Mouse (Mus musculus) right cerebral cortex, postnatal 4 days (tissue): Measurements from ENCODE around the gene Hba-a1.
"Not testable (repeated sequence)": the region's sequence is repeated elsewhere in the genome, so short reads cannot be mapped to it uniquely, and the experiment has no call there.

Experiments used
- DNase-seq: peaks from one replicate; pipeline ENCODE4 v3.0.0-alpha.2; 2022

Hba-a1 gene

DNA sequence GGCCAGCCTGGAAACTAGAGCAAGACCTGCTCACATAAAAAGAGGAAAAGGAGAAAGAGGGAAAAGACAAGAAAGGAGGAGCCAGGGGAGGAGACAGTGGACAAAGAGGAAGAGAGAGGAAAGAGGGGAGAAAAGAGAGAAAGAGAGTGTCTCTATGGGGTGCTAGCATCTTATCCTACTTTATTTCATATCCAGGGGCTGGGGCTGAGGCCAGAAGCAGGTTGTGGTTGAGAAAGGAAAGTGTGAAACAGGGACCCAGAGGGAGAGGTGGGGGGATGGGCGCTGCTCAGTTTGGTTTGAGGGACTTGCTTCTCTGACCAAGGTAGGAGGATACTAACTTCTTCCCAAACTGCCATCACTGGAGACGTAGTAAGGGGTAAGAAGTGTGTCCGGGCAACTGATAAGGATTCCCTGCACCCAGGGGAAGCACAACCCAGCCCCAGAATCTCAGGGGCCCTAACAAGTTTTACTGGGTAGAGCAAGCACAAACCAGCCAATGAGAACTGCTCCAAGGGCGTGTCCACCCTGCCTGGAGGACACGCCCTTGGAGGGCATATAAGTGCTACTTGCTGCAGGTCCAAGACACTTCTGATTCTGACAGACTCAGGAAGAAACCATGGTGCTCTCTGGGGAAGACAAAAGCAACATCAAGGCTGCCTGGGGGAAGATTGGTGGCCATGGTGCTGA is at the start of gene Hba-a1:
Gene Hba-a1 (plus strand): TSS at position 421 of the 687 bp plus-strand sequence.
- DNase-seq: not testable (repeated sequence)

DNA sequence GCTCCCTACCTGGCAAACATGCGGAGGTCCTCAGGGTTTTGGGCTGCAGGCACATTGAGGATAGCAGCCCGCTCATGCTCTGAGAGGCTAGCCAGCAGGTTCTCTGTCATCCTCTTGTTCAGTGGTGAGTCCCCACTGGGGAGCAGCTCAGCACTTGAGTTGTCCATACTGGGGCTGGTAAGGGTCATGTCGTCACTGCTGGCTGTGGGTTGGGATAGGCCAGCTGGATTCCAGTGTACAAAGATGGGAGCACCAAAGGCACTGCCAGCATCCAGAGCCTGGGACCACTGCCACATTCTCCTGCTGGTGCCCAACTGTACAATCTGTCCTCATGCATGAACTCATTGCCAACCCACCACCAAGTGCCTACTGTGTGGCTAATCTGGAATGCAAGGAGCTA is 49.4 kb upstream of the Hba-a1 start:
- no peak for DNase-seq

DNA sequence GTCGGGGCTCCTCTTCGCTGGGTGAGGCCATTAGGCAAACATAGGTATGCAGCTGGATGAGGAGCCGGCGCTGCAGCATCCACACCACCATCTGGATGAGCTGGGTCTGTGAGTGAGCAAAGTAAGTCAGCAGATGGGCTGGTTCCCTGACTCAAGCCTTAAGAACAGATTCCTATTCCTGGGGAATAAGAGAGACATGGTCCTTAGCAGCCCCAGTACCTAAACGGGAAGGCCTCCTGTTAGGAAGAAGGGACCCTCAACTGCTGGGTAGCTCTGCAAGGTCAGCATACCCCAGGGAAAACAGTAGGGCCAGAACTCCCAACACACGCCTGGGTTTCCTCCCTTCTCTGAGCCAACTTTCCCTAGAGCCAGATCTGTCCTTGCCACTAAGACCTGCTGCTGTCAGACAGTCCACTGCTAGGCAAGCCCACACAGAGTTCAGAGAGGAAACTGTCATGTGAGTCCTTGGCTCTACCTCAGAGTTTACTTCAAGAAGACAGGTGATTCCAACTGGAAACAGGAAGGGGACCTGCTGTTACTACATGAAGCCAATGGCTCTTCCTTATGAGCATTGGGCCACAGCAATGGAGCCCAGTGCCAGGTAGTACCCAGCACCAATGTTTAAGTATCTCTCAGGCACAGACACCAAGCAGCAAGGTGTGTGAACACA is 48.4 kb upstream of the Hba-a1 start:
- DNase-seq: no peak

DNA sequence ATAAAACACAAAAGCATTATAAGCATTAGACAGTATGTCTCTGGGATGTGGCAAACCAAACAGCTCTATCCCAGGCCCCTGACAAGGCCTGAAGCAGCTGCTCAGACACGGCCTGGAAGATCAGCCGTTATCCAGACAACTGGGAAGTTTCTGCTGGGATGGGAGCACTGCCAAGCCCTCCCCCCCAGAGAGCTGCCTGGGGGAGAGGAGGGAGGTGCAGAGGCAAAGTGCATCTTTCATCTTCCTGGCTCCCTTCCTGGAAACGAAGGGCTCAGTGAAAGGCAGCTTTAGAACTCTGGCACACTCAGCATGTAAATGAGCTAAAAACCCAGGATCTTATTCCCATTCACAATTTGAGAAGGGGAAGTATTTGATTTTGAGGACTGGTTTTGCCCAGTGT is 47.7 kb upstream of the Hba-a1 start:
- peak; percentile 76 for DNase-seq

DNA sequence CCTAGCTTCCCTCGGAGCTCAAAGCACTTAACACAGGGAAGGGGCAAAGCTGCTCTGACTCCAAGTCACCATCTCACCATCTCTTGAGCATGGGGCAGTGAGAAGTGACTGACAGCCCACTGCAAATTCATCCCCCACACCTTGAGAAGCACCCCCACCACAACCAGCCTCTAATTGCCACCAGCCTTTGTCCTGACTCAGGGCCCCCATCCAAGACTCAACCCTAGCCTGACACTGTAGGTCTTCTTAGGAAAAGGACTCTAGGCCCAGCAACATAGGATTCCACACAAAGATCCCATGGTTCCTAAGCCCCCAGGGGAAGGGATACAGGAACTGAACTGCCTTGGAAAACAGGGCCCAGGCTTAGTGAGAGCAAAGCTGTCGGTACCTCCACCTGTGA is 47.2 kb upstream of the Hba-a1 start:
- DNase-seq: no peak

DNA sequence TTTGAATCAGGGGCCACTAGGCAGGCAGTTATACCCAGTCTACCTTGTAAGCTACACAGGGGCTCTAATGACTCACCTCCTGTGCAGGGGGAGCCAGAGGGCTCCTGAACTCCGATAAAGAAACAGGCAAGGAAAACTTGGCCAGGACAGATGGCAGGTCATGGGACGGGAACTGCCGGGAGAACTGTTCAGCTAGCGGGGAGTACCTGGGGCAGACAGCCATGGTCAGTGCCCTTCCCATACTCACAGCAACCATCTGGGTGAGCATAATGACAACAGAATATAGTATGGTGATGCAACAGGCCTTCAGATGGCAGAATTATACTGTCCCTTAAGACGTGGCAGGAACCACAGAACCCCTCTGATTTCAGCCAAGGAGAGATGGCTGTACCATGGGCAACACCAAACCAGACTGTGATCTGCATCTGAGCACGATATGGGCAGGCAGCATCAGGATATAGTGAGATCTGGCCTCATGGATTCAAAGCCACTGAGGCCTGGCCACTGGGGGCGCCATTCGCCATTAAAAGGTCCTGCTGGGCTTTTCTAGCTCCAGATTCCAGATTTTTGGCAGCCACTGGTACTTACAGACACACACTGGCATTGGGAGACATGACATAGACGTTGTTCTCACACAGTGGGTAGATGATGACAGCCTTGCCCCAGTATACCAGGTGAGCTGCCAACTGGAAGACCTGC is 46.5 kb upstream of the Hba-a1 start:
- DNase-seq: peak; percentile 80

DNA sequence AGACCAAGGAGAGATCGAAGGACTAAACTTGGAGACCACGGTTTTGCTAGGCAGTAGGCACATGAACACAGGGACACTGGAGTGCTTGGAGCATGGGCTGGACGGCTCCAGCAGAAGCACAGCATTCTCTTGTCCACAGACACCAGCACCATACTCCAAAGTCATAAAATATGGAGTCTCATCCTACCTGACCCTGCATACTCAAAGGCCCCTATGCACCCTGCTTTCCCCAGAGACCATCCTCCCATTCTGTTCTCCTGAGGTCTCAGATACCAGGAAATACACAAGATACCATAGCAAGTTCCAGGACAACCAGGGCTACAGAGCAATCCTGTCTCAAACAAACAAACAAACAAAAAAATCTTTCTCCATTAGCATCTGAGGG is 45.9 kb upstream of the Hba-a1 start:
- DNase-seq: no peak

DNA sequence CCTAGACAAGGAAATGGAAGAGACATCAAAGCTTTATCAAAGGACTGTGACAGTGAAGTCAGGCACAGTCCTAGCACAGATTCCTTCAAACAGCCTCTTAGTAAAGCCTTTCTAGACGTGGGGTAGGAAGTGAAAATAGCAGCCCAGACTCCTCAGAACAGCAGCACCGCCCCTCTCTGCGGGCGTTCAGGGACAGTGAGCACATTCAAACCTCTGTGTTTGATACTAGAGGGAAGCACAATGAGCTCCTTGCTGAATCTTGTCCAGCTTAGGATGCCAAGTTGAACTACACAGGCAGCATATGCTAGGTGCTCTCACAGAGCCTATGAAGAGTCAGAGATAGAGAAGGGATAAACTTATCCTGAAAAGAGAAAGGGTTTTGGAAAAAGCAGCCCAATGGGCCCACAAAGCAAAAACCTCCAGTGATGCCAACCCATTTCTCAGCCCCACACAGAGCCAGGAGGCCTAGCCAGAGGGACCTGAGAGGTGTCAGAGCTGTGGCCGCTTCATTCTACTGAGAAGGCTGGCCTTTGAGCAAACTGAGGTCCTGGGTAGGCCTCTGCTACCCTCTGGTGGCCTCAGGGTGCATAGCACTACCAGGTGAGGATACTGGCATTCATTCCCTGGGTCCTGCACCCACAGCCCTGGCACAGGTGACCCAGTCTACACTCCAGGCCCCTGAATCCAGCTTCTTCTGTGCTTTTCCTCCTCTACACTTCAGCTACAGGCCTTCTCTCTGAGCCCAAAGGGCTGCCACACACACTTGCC is 45.0 kb upstream of the Hba-a1 start:
- peak; percentile 60 for DNase-seq

DNA sequence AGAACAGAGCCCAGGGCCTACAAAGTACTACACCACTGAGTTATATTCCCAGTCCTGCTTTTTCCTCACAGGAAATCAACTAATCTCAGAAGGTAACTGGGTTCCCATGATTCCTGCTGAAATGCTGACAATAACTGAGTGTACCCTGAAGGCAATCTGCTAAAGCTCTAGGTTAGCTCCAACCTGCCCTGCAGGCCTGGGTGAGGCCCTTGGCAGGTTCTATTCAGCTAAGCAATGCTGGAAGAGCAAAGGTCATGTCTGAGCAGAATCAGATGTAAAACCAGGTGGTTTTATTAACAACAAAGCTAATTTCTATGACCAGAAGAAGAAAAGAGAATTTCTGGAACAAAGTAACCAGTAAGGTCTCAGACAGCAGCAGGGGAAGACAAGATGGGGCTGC is 41.9 kb upstream of the Hba-a1 start:
- DNase-seq: no peak

DNA sequence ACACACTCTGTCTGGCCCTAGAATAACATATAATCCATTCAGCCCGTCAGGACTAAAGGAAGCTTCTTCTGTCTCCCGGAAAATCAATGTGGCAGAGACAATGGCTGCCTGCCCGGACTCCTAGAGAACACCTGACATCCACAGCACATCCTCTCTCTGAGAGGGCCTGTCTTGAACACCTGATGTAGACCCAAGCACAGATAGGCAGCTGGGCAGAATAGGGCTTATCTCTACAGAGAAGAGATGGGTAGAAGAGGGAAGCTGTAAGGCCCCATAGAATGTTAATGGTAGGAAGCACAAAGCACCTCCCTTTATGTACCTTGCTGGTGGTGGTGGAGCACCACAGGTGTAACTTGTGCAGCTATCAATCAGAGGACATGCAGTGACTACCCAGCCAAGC is 41.1 kb upstream of the Hba-a1 start:
- DNase-seq: no peak

DNA sequence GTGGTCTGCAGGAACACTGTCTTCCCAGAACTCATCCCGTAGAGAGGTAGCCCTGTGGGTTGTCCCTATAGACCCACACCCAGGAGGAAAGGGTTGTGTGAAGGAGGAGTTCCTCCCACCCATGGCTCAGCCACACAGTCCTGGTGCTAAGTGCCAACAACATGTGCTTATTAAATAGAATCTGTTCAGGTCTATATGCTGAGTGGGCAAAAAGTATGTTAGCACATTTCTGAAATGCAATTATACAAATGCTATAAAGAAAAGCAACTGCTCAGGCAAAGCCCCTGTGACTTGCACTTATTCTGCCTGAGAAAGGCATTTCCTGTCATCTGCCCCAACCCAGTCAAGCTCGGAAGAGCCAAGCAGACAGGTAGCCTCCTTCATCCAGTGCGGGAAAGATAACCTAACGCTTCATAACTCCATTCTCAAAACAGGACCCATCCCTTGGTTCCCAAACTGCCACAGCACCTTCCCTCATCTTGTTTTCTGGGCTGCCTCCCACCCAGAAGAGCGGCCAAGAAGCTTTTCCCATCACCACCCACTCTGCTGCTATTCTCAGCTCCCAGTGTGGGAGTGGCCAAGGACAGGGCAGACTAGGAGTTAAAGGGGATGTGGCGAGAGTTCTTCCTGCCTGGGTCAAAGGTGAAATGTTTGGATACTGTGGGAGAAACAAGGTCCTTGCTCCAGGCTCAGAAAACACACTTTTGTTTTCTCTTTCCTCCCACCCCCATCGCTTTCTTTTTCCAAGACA is 39.9 kb upstream of the Hba-a1 start:
- no peak for DNase-seq

DNA sequence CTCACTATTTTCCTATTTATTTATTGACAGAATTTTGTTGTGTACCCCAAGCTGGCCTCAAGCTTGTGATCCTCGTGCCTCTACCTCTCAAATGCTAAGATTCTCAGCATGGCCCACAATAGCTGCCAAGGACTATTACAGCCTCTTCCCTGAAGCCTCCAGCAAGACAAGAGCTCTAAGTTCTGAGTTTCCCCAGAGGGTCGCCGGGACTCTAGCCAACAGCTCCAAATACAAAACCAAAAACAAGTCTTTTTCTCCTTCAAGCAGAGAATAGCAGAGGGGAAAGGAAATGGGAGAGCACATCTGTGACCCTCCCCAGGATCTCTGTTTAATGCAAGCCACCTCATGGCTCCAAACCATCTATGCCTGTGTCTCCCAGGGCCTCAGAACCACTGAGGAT is 39.2 kb upstream of the Hba-a1 start:
- no peak for DNase-seq

DNA sequence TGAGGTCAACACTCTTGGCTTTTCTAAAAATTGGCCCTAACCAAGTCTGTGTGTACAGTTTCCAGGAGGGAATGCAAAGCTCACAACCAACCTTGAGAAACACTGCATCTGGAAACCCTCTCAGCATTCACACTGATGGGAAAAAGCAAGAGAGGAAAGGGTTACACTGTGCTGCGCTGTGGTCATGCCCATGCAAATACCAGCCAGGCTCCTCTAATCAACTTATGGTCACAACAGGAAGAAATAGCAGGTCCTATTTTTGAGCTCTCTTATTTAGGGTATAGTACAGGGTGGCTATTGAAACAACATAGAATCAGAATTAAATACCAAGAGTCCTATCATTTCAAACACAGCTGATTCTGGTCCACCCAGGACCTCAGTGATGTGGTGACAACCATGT is 38.7 kb upstream of the Hba-a1 start:
- DNase-seq: no peak

DNA sequence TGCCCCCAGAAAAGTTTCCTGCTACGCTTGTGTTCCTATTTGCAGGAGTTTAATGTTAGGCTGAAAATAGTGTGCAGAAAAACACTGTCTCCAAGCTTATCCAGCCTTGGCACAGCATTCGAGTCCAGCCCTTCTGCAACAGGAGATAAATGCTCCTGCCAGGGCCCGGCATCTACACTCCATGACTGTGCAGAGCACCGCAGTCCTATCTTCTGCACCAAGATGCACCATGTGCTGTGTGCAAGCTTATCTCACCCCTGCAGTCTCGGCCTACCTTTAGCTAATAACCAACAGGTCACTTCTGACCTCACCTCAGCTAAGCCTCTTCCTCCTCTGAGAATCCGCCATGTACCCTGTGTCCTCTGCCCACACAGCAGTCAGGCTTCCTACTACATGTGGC is 37.7 kb upstream of the Hba-a1 start:
- DNase-seq: no peak

DNA sequence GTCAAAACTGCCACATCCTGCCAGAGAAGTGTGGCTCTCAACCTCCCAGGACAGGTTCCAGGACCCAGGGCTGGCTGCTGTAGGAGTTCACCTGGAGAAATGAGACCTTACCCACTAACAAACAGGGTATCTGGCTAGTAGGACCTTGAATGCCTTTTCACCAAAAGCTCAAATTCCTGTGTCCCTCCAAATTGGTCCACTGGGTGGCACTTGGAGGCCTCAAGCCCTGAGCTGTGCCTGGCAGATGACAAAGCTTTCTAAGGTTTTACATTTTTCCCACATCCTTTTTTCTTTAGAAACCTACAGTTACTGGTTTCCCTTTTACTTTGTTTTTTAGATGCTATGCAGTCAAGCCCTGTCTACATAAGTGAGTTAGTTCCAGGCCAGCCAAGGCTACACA is 36.2 kb upstream of the Hba-a1 start:
- DNase-seq: no peak

DNA sequence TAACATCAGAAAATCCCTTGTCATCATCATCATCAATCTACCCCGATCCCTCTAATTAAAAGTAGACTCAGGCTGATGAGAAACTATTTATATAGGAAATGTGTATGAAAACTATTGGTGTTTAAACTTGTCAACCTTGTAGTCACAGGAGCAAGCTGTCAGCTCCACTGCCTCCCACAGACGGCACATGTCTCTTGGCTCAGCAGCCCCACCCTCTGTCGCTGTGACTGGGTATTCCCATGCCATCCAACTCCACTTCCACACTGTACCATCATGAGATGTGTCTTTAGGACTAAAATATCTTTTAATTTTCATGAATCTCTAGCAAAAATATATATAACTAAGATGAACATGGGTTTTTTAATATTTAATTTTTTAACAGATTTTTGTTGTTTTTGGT is 35.0 kb upstream of the Hba-a1 start:
- DNase-seq: no peak

DNA sequence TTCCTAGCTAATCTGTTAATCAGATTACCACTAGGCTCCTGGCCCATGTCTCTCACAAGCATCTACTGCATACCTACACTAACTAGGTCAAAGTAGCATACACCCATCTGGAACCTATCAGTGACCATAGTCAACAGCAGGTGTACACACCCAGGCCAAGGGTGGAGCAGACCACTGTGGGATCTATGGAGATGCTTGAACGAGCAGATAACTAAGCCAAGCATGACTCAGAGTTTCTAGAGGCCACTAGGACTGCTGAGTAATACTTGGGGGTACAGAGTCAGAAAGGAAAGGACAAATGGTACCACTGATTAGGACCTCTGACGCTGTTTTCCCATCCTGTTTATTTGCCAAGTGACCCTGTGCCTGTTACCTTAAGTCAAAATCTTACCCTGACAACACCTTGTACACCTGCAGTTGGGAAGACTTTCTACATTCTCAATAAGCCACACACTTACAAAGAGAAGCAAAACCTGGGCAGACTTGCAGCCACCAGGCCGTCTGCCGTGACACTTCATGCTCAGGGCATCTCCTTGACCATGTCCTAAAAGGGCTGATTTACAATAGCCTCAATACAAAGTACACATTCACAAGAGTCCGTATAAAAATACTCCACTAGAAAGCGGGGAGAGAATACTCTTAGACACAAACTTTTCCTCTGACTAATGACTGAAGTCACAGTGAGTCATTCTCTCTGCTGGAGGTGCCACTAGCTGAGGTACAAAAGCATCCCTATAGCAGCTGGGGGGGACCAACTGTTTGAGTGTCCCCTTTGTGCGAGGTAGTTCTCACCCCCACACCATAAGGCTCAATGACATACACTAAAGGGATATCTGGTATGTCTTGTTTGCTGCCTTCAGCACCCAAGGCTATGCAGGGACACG is 32.2 kb upstream of the Hba-a1 start:
- no peak for DNase-seq

DNA sequence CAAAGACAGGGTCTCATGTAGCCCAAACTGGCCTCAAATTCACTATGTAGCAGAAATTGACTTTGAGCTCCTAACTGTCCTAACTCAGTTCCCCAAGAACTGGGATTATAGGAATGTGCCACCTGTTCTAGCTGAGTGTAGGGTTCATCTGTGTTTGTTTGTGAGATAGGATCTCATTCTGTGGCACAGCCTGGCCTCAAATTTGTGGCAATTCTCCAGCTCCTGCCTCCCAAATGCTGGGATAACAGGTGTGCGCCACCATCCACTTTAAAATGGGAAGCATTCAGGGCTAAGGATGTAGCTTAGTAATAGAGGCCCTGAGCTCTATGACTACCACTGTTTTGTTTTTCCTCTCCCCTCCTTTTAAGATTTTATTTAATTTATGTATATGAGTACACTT is 30.2 kb upstream of the Hba-a1 start:
- no peak for DNase-seq

DNA sequence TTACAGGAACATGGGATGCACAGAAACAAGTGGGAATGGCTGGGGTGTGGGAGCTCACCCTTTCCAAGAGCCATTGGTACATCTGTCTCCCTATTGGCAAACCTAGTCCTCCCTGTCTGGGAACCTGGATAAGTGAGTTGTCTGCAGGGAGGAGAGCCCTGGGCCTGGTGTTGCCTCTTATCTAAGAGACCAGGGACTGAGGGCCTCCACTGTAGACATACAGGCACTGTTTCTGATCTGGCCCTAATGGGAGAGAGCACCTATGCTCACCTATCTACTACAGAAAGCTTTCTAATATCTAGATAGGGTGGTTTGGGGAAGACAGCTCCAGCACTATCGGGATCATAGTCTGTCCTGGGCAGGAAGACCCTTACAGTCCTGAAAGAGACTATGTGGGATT is 27.2 kb upstream of the Hba-a1 start:
- DNase-seq: no peak

DNA sequence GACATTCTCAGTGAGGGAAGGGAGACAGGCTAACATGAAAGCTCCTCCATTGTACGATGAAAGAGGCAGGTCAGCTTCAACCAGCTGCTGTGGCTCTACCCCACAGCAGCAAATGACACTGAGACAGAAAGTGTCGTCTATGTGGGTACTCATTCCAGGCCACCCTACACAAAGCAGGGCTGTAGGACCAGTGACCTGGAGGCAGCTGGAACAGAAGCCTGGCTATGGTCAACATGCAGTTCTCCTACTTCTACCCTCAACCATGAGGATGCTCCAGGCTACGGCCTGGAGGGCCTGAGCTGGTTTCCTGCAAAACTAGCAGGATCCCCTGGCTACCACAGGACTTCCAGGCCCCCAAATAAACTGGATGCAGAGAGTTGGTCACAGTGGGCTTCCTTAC is 26.7 kb upstream of the Hba-a1 start:
- DNase-seq: no peak

DNA sequence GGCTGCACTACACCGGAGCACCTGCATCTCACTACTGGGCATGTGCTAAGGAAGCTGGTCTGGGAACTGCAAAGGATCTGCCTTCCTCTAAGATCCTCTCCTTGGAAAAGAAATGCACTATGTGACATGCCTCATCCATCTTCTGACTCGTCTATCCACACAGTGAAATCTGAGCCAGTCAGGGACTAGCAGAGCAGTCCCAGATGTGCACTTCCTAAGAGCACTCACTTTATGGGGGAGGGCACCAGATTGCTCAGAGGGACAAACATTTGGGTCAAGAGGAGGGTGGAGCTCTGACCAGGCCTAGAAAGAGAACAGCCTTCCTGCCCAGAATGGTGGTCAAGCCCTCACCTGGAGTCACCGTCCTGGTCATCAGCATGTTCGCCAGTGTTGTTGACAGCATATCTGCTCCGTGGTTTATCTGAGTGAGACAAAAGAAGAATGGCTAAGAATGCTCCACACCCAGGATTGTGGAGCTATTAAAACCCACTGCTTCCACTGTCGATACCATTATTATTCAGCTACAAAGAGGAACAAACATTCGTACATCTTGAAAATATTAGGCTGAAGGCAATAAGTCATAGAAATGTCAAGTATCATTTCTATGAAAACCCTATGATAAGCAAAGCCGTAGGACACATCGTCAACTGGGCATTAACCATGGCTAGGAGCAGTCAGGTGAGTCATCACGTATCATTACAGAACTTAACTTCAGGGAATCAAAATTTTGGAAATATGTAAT is 20.5 kb upstream of the Hba-a1 start:
- DNase-seq: no peak
